Comparison of ENCODE assay signal across 8 mouse cellular contexts in genomic region chr7:3292791-3293190, GRCm38 (mm10). TPM values are rescaled to one million over a fixed set of nuclear protein-coding genes. Genes with fewer than 3 reads are reported as not detected.
A peak's percentile ranks its signal among the peaks of the same experiment; 100 is the strongest.
DNase-seq lines count a peak whose midpoint lies in the region; ATAC-seq and TF ChIP-seq lines count a peak whose summit lies in the region.

No protein-coding gene starts in this region.

- peak overlapping the region; percentile 39 for H3K9ac ChIP-seq in lung, embryonic 15.5 days

- H3K9me3 ChIP-seq in lung, embryonic 15.5 days = no peaks in the 10 kb centered on the region

- under 1% methylated on average over 13 of the region's 14 CpGs for WGBS in lung, embryonic 15.5 days

- H3K27ac ChIP-seq in cortical plate, adult 2 months (ENCODE audit: insufficient read depth, low read length) = no peak overlapping the region
- H3K27ac ChIP-seq in lung, embryonic 15.5 days = peak overlapping the region; percentile 89

- 0 out of 2 replicates have a peak overlapping the region, but pooled peaks have one; percentile 4 for H3K4me3 ChIP-seq in cortical plate, adult 2 months (ENCODE audit: insufficient read depth, low read length)
- peak overlapping the region; percentile 55 for H3K4me3 ChIP-seq in lung, embryonic 15.5 days

- peaks cover 5% of the 10 kb centered on the region; the same call in 1 of the 2 replicates for H3K4me1 ChIP-seq in cortical plate, adult 2 months (ENCODE audit: control insufficient read depth, insufficient read depth, low read length)
- H3K4me1 ChIP-seq in lung, embryonic 15.5 days = peaks cover 47% of the 10 kb centered on the region

- TF ChIP-seq POLR2A in cortical plate, adult 2 months (IDR thresholded peaks at IDR 0.05; ENCODE audit: extremely low read depth, insufficient read depth, low read length) = no peak

- TF ChIP-seq CTCF in cortical plate, adult 2 months (IDR thresholded peaks at IDR 0.05; ENCODE audit: extremely low read depth, insufficient read depth, low read length) = no peak

- no peaks in the 10 kb centered on the region for H3K27me3 ChIP-seq in lung, embryonic 15.5 days

- peak overlapping the region; percentile 58 for H3K4me2 ChIP-seq in lung, embryonic 15.5 days

- peak; percentile 46 for DNase-seq in right cerebral cortex, postnatal 14 days
- DNase-seq in right cerebral cortex, adult 2 months (ENCODE audit: low spot score in 2 of 2) = no peak
- DNase-seq in heart, adult 18-20 months = peak; percentile 98 to 99
- peak; percentile 89 for DNase-seq in kidney, adult 18-20 months
- DNase-seq in urinary bladder, postnatal 25 days (ENCODE audit: low spot score) = peak; percentile 83

- peaks cover 31% of the 10 kb centered on the region for H3K36me3 ChIP-seq in lung, embryonic 15.5 days

- ATAC-seq in lung, embryonic 15.5 days (ENCODE audit: borderline replicate concordance, extremely low read depth, low FRiP score, low TSS enrichment) = peak; percentile 90
- peak; percentile 44 for ATAC-seq in neutrophil, adult 5-6 weeks (ENCODE audit: extremely low read depth, insufficient number of reproducible peaks, low FRiP score, poor library complexity, severe bottlenecking)

RNA-seq across cellular contexts. Expression of gene Prkcg, which starts 3.8 kb away (rescaled TPM):
- polyA plus RNA-seq in cortical plate, adult 2 months (2012; rRNA removed) = 148 and 167 TPM in 2 replicates
- total RNA-seq in heart, adult 18-20 months (2021) = 1 to 10 TPM in 1 of 2 experiments, under 1 TPM in 1; 0.85 to 1.2 TPM
- 0.16 and 0.32 TPM in 2 replicates for polyA plus RNA-seq in lung, embryonic 15.5 days (2015; fragmentation: Nextera tagmentation; extraction: Ambion mirVana)
- 8.7 and 13.9 TPM in 2 replicates for total RNA-seq in neutrophil, adult 5-6 weeks (2017)

RNA-seq across cellular contexts. Expression of gene Myadm, which starts 3.9 kb away (rescaled TPM):
- 70.8 and 76.1 TPM in 2 replicates for polyA plus RNA-seq in cortical plate, adult 2 months (2012; rRNA removed)
- total RNA-seq in heart, adult 18-20 months (2021) = 100 to 1,000 TPM; 109 to 122 TPM
- 112 and 118 TPM in 2 replicates for polyA plus RNA-seq in lung, embryonic 15.5 days (2015; fragmentation: Nextera tagmentation; extraction: Ambion mirVana)
- total RNA-seq in neutrophil, adult 5-6 weeks (2017) = 237 and 256 TPM in 2 replicates

RNA-seq across cellular contexts. Expression of gene Cacng7, which starts 40.0 kb away (rescaled TPM):
- polyA plus RNA-seq in cortical plate, adult 2 months (2012; rRNA removed) = 207 and 214 TPM in 2 replicates
- 1 to 10 TPM; 3.7 to 4.6 TPM for total RNA-seq in heart, adult 18-20 months (2021)
- 0.48 and 0.49 TPM in 2 replicates for polyA plus RNA-seq in lung, embryonic 15.5 days (2015; fragmentation: Nextera tagmentation; extraction: Ambion mirVana)
- total RNA-seq in neutrophil, adult 5-6 weeks (2017) = not detected in 2 replicates

RNA-seq across cellular contexts. Expression of gene Nlrp12, which starts 43.3 kb away (rescaled TPM):
- polyA plus RNA-seq in cortical plate, adult 2 months (2012; rRNA removed) = 0.04 TPM in 1 of 2 replicates, not detected in the other
- not detected for total RNA-seq in heart, adult 18-20 months (2021)
- polyA plus RNA-seq in lung, embryonic 15.5 days (2015; fragmentation: Nextera tagmentation; extraction: Ambion mirVana) = 0.04 TPM in 1 of 2 replicates, not detected in the other
- total RNA-seq in neutrophil, adult 5-6 weeks (2017) = 151 and 156 TPM in 2 replicates

Comparison
In these comparisons a context has a peak if more than half of its experiments do, and no peak if none do; other contexts are left out.
1. DNase-seq: peak in right cerebral cortex, postnatal 14 days (single experiment), heart, adult 18-20 months (2 of 2), kidney, adult 18-20 months (single experiment) and urinary bladder, postnatal 25 days (single experiment); none in right cerebral cortex, adult 2 months (0 of 2).